Mouse (Mus musculus) thymus, adult 2 months (tissue): Measurements from ENCODE around the gene Tfpt. TPM values are rescaled to one million over a fixed set of nuclear protein-coding genes. Genes with fewer than 3 reads are reported as not detected.
A peak's percentile ranks its signal among the peaks of the same experiment; 100 is the strongest.
"Not testable (repeated sequence)": the region's sequence is repeated elsewhere in the genome, so short reads cannot be mapped to it uniquely, and the experiment has no call there.

Source experiments
- DNase-seq: peaks from one replicate; pipeline ENCODE4 v3.0.0; 2021
- H3K27ac ChIP-seq: fragments of 200-500 bp; 2 replicates; pipeline ENCODE4 v1.5.1; 2012; ENCODE audit warnings: low read length, control low read depth; ENCODE audit not compliant: control insufficient read depth, insufficient read depth
- H3K27me3 ChIP-seq: fragments of 200-500 bp; 2 replicates; pipeline ENCODE4 v1.6.1; 2012; ENCODE audit warnings: mild to moderate bottlenecking, low read length, moderate library complexity, mixed read lengths; ENCODE audit not compliant: control insufficient read depth, insufficient read depth
- H3K36me3 ChIP-seq: fragments of 200-500 bp; 2 replicates; pipeline ENCODE4 v1.6.1; 2012; ENCODE audit warnings: mild to moderate bottlenecking, low read length, moderate library complexity; ENCODE audit not compliant: control insufficient read depth, insufficient read depth
- H3K4me1 ChIP-seq: fragments of 200-500 bp; replicated peaks from 2 replicates; pipeline ENCODE4 v1.6.1; 2012; ENCODE audit warnings: low read length; ENCODE audit not compliant: control insufficient read depth, insufficient read depth
- H3K4me3 ChIP-seq: fragments of 200-500 bp; 2 replicates; pipeline ENCODE4 v1.5.1; 2012; ENCODE audit warnings: mild to moderate bottlenecking, low read length, control low read depth, moderate library complexity; ENCODE audit not compliant: control insufficient read depth, insufficient read depth
- CTCF ChIP-seq: fragments of 200-500 bp; IDR thresholded peaks from 2 replicates; pipeline ENCODE4 v1.5.1; 2012; ENCODE audit warnings: mild to moderate bottlenecking, control low read depth, low read length, moderate library complexity, borderline replicate concordance; ENCODE audit not compliant: control insufficient read depth, poor library complexity, insufficient read depth; ENCODE audit errors: extremely low read depth
- POLR2A ChIP-seq: fragments of 200-500 bp; IDR thresholded peaks from 2 replicates; pipeline ENCODE4 v1.6.1; 2012; ENCODE audit warnings: mild to moderate bottlenecking, low read length, control low read depth, moderate library complexity; ENCODE audit not compliant: control insufficient read depth, poor library complexity, insufficient read depth; ENCODE audit errors: extremely low read depth
- WGBS: fragments of 180-500 bp; shearing (Covaris S2); methylation state at CpG from one replicate; pipeline ENCODE4 v1.1.7; 2018; 5-methylcytosine and 5-hydroxymethylcytosine counted together
- polyA plus RNA-seq: library from polyadenylated mRNA; depleted of rRNA; stranded (reverse); fragments of >200 nt; gene quantifications from 2 replicates; pipeline ENCODE4 v1.2.3, GENCODE M21; 2012

The Tfpt gene
- polyA plus RNA-seq, 1 experiment = 9.4 TPM

DNA sequence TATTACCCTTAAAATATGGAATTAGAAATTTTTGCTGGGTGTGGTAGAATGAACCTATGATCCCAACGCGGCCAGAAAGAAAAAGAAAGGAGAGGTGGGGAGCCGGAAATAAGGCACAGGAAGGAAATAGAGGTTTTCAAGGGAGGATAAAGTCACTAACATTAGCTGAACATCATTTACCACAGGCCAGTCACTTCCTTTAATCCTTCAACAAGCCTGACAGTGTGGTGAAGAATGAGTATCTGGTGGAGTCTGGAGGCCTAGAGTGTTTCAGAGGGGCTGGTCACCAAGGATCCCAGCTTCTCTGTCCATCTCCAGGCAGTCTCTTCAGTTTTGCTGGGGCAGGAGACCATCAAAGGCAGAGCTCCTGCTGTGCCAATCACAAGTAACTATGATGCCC lies 19.3 kb downstream of the Tfpt start:
- H3K4me1 ChIP-seq = peaks cover 9% of the 10 kb centered on the region; the same call in 1 of the 2 replicates
- TF ChIP-seq CTCF = no peak
- no peak for TF ChIP-seq POLR2A
- 9% methylated on average over 3 of the region's 3 CpGs for WGBS
- no peak overlapping the region for H3K27ac ChIP-seq
- no peak for DNase-seq
- no peak overlapping the region for H3K4me3 ChIP-seq
- H3K27me3 ChIP-seq = no peaks in the 10 kb centered on the region
- H3K36me3 ChIP-seq = no peaks in the 10 kb centered on the region

DNA sequence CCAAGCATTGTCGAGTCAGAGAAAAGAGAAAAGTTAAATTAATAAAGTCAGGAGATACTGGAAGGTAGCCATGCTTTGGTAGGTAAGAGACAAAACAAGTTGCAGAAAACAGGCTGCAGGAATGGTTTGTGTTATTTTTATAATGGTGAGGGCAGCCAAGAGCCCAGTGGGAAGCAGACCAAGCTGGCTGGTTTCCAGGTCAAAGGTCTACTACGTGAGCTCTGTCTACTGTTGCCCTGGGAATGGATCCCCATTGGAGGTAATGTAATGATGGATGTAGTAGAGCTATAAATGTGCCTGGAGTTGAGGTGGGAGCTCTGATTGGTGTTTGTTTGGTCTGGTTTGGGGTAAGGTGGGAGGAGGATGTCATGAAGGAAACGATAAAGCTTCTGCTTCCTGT lies 20.6 kb downstream of the Tfpt start:
- TF ChIP-seq CTCF (no peak), POLR2A (no peak)
- Histone ChIP-seq H3K27me3 (no peaks in the 10 kb centered on the region), H3K4me1 (peaks cover 9% of the 10 kb centered on the region; the same call in 1 of the 2 replicates), H3K36me3 (no peaks in the 10 kb centered on the region), H3K27ac (no peak overlapping the region), H3K4me3 (no peak overlapping the region)
- no peak for DNase-seq
- WGBS = 53% methylated on average over 3 of the region's 3 CpGs

DNA sequence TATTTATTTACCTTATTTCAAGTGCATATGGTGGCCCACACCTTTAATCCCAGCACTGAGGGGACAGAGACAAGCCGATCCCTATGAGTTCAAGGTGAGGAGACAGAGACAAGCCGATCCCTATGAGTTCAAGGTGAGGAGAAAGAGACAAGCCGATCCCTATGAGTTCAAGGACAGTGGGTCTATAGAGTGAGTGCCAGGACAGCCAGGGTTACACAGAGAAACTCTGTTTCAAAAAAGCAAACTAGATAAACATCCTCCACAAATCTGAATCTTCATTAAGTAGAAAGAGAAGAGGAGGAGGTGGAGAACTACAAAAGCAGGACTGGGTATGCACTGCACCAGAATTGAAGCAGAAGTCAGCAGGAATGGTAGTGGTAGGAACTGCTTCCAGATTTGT lies 21.1 kb downstream of the Tfpt start:
- Histone ChIP-seq H3K4me3 (no peak overlapping the region), H3K27ac (no peak overlapping the region), H3K27me3 (no peaks in the 10 kb centered on the region), H3K36me3 (no peaks in the 10 kb centered on the region), H3K4me1 (peaks cover 9% of the 10 kb centered on the region; the same call in 1 of the 2 replicates)
- no peak for DNase-seq
- TF ChIP-seq POLR2A = no peak
- no peak for TF ChIP-seq CTCF
- 97% methylated on average over 3 of the region's 3 CpGs for WGBS

DNA sequence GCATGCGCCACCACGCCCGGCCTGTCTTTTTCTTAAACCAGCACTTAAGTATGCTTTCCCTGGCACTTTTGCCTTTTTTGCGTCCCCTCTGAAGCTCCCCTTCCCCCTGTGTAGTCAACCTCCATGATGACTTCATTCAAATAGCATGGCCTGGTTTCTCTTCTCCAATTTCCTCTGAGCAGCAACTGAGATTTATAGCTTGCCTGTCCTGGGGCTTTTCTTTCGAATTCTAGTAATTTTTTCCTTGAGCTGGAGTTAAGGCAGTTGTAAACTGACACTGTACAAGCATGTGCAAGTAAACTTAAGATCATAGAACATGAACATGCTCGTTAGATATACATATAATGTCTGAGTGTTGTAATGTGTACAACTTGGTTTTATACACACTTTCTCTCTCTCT lies 22.3 kb downstream of the Tfpt start:
- Histone ChIP-seq H3K27me3 (no peaks in the 10 kb centered on the region), H3K36me3 (no peaks in the 10 kb centered on the region), H3K4me3 (no peak overlapping the region), H3K4me1 (peaks cover 9% of the 10 kb centered on the region; the same call in 1 of the 2 replicates), H3K27ac (no peak overlapping the region)
- 89% methylated on average over 6 of the region's 6 CpGs for WGBS
- TF ChIP-seq POLR2A (no peak), CTCF (no peak)
- no peak for DNase-seq

DNA sequence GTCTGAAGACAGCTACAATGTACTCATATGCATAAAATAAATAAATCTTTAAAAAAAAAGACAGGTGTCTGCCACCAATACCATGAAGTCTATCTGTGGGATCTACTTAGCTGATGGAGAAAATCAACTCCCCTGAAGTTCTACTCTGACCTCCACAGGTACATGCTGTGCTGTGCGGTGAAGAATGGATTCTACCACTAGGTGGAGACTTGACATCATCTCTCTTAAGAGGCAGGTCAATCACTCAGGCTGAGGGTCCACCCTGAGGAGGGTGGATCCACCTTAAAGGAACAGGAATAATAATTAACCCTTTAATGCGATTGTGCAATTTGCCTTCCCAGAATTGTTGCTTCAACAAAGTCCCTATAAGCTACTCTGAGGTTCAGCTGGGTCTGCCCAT lies 22.9 kb downstream of the Tfpt start:
- Histone ChIP-seq H3K36me3 (no peaks in the 10 kb centered on the region), H3K27ac (no peak overlapping the region), H3K4me1 (peaks cover 9% of the 10 kb centered on the region; the same call in 1 of the 2 replicates), H3K27me3 (no peaks in the 10 kb centered on the region), H3K4me3 (no peak overlapping the region)
- DNase-seq = no peak
- TF ChIP-seq CTCF = no peak
- no peak for TF ChIP-seq POLR2A
- 16% methylated on average over 2 of the region's 2 CpGs for WGBS

DNA sequence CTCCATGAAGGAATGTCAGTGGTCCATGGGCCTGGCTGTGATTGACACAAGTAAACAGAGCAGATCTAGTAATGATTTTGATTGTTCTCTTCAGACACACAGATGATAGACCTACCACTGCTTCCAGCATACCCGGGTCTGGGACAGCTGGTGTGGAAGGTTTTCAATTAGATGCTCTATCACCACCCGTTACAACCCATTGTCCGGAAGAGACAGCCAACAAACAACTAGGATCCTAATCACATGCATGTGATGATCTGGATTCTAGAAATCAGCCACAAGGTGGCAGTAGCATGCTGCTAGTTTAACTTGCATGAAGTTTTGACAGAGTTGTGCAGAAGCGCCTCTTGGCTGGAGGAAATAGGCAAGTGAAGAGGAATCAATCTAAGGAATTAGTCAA lies 28.6 kb downstream of the Tfpt start:
- no peak overlapping the region for H3K27ac ChIP-seq
- H3K4me1 ChIP-seq = no peaks in the 10 kb centered on the region
- no peaks in the 10 kb centered on the region for H3K27me3 ChIP-seq
- 8% methylated on average over 4 of the region's 4 CpGs for WGBS
- DNase-seq = peak; percentile 63
- H3K4me3 ChIP-seq = no peak overlapping the region
- TF ChIP-seq CTCF (no peak), POLR2A (no peak)
- no peaks in the 10 kb centered on the region for H3K36me3 ChIP-seq

DNA sequence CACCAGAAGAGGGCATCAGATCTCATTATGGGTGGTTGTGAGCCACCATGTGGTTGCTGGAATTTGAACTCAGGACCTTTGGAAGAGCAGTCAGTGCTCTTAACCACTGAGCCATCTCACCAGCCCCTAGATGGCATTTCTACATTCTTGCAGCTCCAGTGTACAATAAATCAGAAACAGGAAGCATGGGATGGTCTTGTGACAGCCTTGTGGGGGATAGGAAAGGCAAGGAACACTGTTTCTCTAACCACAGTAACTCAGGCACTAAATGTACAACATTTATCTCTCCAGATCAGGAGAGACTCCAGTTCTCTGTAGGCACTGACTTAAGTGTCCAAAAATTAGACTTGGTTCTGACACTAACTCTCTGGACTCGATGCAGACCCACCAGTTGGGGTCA lies 32.0 kb downstream of the Tfpt start:
- H3K4me3 ChIP-seq, DNase-seq, H3K27ac ChIP-seq, H3K4me1 ChIP-seq, H3K27me3 ChIP-seq, H3K36me3 ChIP-seq: not testable (repeated sequence)
- WGBS = 3% methylated on average over 1 of the region's 1 CpGs
